Mouse (Mus musculus) stomach, embryonic 16.5 days (tissue): ENCODE results near the gene Pafah1b1. TPM values are rescaled to one million over a fixed set of nuclear protein-coding genes. Genes with fewer than 3 reads are reported as not detected.

ENCODE experiments used
- ATAC-seq: fragments of 200-750 bp; cut with Nextera tagmentation; 2 replicates; pipeline ENCODE4 v1.8.0; 2017; ENCODE audit warnings: moderate number of reproducible peaks, moderate TSS enrichment; ENCODE audit not compliant: insufficient read depth, low FRiP score
- H3K27ac ChIP-seq: fragments of 300-500 bp; sonication (generic); 2 replicates; pipeline ENCODE4 v1.5.1; 2014; ENCODE audit warnings: low read length
- H3K27me3 ChIP-seq: fragments of 300-500 bp; sonication (generic); 2 replicates; pipeline ENCODE4 v1.6.1; 2014; ENCODE audit warnings: low read length, control low read depth, mixed read lengths; ENCODE audit not compliant: control insufficient read depth, insufficient read depth
- H3K36me3 ChIP-seq: fragments of 300-500 bp; sonication (generic); 2 replicates; pipeline ENCODE4 v1.6.1; 2014; ENCODE audit warnings: low read length; ENCODE audit not compliant: control insufficient read depth, insufficient read depth
- H3K4me1 ChIP-seq: fragments of 300-500 bp; sonication (generic); 2 replicates; pipeline ENCODE4 v1.6.1; 2014; ENCODE audit warnings: low read length, control low read depth, mixed read lengths; ENCODE audit not compliant: control insufficient read depth, insufficient read depth
- H3K4me2 ChIP-seq: fragments of 300-500 bp; sonication (generic); 2 replicates; pipeline ENCODE4 v1.6.1; 2014; ENCODE audit warnings: low read depth, low read length, mixed read lengths
- H3K4me3 ChIP-seq: fragments of 300-500 bp; sonication (generic); replicated peaks from 2 replicates; pipeline ENCODE4 v1.5.1; 2014; ENCODE audit warnings: mild to moderate bottlenecking, low read length
- H3K9ac ChIP-seq: fragments of 300-500 bp; sonication (generic); 2 replicates; pipeline ENCODE4 v1.6.1; 2014; ENCODE audit warnings: low read length
- H3K9me3 ChIP-seq: fragments of 300-500 bp; sonication (generic); replicated peaks from 2 replicates; pipeline ENCODE4 v1.6.1; 2016; ENCODE audit warnings: low read length, control low read depth; ENCODE audit not compliant: control insufficient read depth
- WGBS: fragments of 180-500 bp; shearing (Covaris S2); extraction: QIAGEN DNeasy Blood & Tissue Kit; methylation state at CpG from one replicate; pipeline ENCODE4 v1.1.7; 2014; 5-methylcytosine and 5-hydroxymethylcytosine counted together
- polyA plus RNA-seq: library from polyadenylated mRNA; unstranded; fragments of >200 nt; fragmentation: Nextera tagmentation; extraction: Ambion mirVana; gene quantifications from 2 replicates; pipeline ENCODE4 v1.2.1, GENCODE M21; 2015

Pafah1b1 gene
- polyA plus RNA-seq, 1 experiment from 2014 or later, result 35.7 TPM

GRCm38 (mm10) chr11:74761011-74761705 lies 36.7 kb upstream of the Pafah1b1 start:
- Histone ChIP-seq H3K27me3 (no peaks in the 10 kb centered on the region), H3K4me3 (no peak overlapping the region), H3K36me3 (no peaks in the 10 kb centered on the region), H3K4me1 (no peaks in the 10 kb centered on the region), H3K9me3 (no peaks in the 10 kb centered on the region), H3K27ac (no peak overlapping the region), H3K4me2 (no peak overlapping the region), H3K9ac (no peak overlapping the region)
- ATAC-seq, result no peak
- WGBS, result 62% methylated on average over 12 of the region's 12 CpGs

- Histone ChIP-seq H3K36me3 (no peaks in the 10 kb centered on the region), H3K27me3 (no peaks in the 10 kb centered on the region), H3K4me2 (no peak overlapping the region), H3K9ac (no peak overlapping the region), H3K9me3 (no peaks in the 10 kb centered on the region), H3K4me1 (no peaks in the 10 kb centered on the region), H3K27ac (no peak overlapping the region), H3K4me3 (no peak overlapping the region)
- ATAC-seq, result no peak
- 44% methylated on average over 2 of the region's 2 CpGs for WGBS
These were observed 32.2 kb upstream of the Pafah1b1 start for GRCm38 (mm10) chr11:74756631-74757030.

- no peaks in the 10 kb centered on the region for H3K4me1 ChIP-seq
- no peak overlapping the region for H3K4me2 ChIP-seq
- WGBS, result 67% methylated on average over 9 of the region's 9 CpGs
- no peaks in the 10 kb centered on the region for H3K27me3 ChIP-seq
- ATAC-seq, result no peak
- no peak overlapping the region for H3K9ac ChIP-seq
- no peak overlapping the region for H3K27ac ChIP-seq
- no peak overlapping the region for H3K4me3 ChIP-seq
- no peaks in the 10 kb centered on the region for H3K9me3 ChIP-seq
- no peaks in the 10 kb centered on the region for H3K36me3 ChIP-seq
These were observed 27.0 kb upstream of the Pafah1b1 start for GRCm38 (mm10) chr11:74751352-74752066.

- WGBS, result 82% methylated on average over 7 of the region's 7 CpGs
- no peak overlapping the region for H3K27ac ChIP-seq
- no peaks in the 10 kb centered on the region for H3K9me3 ChIP-seq
- no peak overlapping the region for H3K4me2 ChIP-seq
- ATAC-seq, result no peak
- H3K4me3 ChIP-seq, result no peak overlapping the region
- H3K9ac ChIP-seq, result no peak overlapping the region
- no peaks in the 10 kb centered on the region for H3K4me1 ChIP-seq
- H3K36me3 ChIP-seq, result no peaks in the 10 kb centered on the region
- no peaks in the 10 kb centered on the region for H3K27me3 ChIP-seq
These were observed 26.3 kb upstream of the Pafah1b1 start for GRCm38 (mm10) chr11:74750662-74751351.

GRCm38 (mm10) chr11:74749241-74749640 lies 24.8 kb upstream of the Pafah1b1 start:
- Histone ChIP-seq H3K27ac (no peak overlapping the region), H3K4me1 (no peaks in the 10 kb centered on the region), H3K27me3 (no peaks in the 10 kb centered on the region), H3K36me3 (no peaks in the 10 kb centered on the region), H3K4me3 (no peak overlapping the region), H3K9ac (no peak overlapping the region), H3K4me2 (no peak overlapping the region), H3K9me3 (no peaks in the 10 kb centered on the region)
- no peak for ATAC-seq
- 83% methylated on average over 13 of the region's 13 CpGs for WGBS

GRCm38 (mm10) chr11:74748022-74748421 lies 23.6 kb upstream of the Pafah1b1 start:
- Histone ChIP-seq H3K27me3 (no peaks in the 10 kb centered on the region), H3K36me3 (no peaks in the 10 kb centered on the region), H3K4me1 (no peaks in the 10 kb centered on the region), H3K27ac (no peak overlapping the region), H3K9ac (no peak overlapping the region), H3K4me3 (no peak overlapping the region), H3K9me3 (no peaks in the 10 kb centered on the region), H3K4me2 (no peak overlapping the region)
- 38% methylated on average over 4 of the region's 4 CpGs for WGBS
- no peak for ATAC-seq

- no peaks in the 10 kb centered on the region for H3K36me3 ChIP-seq
- no peaks in the 10 kb centered on the region for H3K4me1 ChIP-seq
- ATAC-seq, result no peak
- no peaks in the 10 kb centered on the region for H3K27me3 ChIP-seq
- H3K27ac ChIP-seq, result no peak overlapping the region
- 55% methylated on average over 3 of the region's 3 CpGs for WGBS
- H3K4me2 ChIP-seq, result no peak overlapping the region
- no peaks in the 10 kb centered on the region for H3K9me3 ChIP-seq
- no peak overlapping the region for H3K4me3 ChIP-seq
- no peak overlapping the region for H3K9ac ChIP-seq
These were observed 13.4 kb upstream of the Pafah1b1 start for GRCm38 (mm10) chr11:74737861-74738260.

- WGBS, result 28% methylated on average over 7 of the region's 7 CpGs
- no peak for ATAC-seq
- Histone ChIP-seq H3K9me3 (no peaks in the 10 kb centered on the region), H3K27ac (no peak overlapping the region), H3K9ac (no peak overlapping the region), H3K27me3 (no peaks in the 10 kb centered on the region), H3K4me2 (no peak overlapping the region), H3K36me3 (no peaks in the 10 kb centered on the region), H3K4me3 (no peak overlapping the region), H3K4me1 (no peaks in the 10 kb centered on the region)
These were observed 10.4 kb upstream of the Pafah1b1 start for GRCm38 (mm10) chr11:74734917-74735316.

- H3K9ac ChIP-seq, result no peak overlapping the region
- no peak overlapping the region for H3K4me3 ChIP-seq
- no peak overlapping the region for H3K4me2 ChIP-seq
These were observed 711 bp upstream of the Pafah1b1 start for GRCm38 (mm10) chr11:74725181-74725580.

More at GRCm38 (mm10) chr11:74725181-74725580, 711 bp upstream of the Pafah1b1 start:
- H3K27ac ChIP-seq, result no peak overlapping the region
- peaks cover 13% of the 10 kb centered on the region for H3K4me1 ChIP-seq
- ATAC-seq, result no peak
- WGBS, result 65% methylated on average over 5 of the region's 5 CpGs
- no peaks in the 10 kb centered on the region for H3K27me3 ChIP-seq
- H3K36me3 ChIP-seq, result no peaks in the 10 kb centered on the region
- no peaks in the 10 kb centered on the region for H3K9me3 ChIP-seq
